Mouse (Mus musculus) splenic B cell, adult 2 months (primary cell): ENCODE measurements at regions not wholly inside any gene's neighbourhood (a gene's known extent, or its start where the extent isn't known, plus 50 kb on each side); places are given as distances from the start of the nearest gene placed in this dataset.

Experiments
- DNase-seq: peaks from one replicate; pipeline ENCODE4 v3.0.0-alpha.2; 2011; ENCODE audit warnings: low read depth, low spot score
- H3K27me3 ChIP-seq: 2 replicates; pipeline ENCODE4 v1.6.1; 2012; ENCODE audit warnings: mild to moderate bottlenecking, low read length, moderate library complexity, mixed read lengths; ENCODE audit not compliant: control insufficient read depth, poor library complexity, insufficient read depth, severe bottlenecking
- H3K36me3 ChIP-seq: 2 replicates; pipeline ENCODE4 v1.6.1; 2012; ENCODE audit warnings: mild to moderate bottlenecking, low read length, moderate library complexity, mixed read lengths; ENCODE audit not compliant: control insufficient read depth, poor library complexity, insufficient read depth, severe bottlenecking

- Histone ChIP-seq H3K36me3 (no peaks in the 10 kb centered on the region), H3K27me3 (no peaks in the 10 kb centered on the region)
- DNase-seq, result peak; percentile 66
These were observed 335.2 kb upstream of the Mmadhc start for GRCm38 (mm10) chr2:50631786-50632185.

- no peak for DNase-seq
- Histone ChIP-seq H3K36me3 (no peaks in the 10 kb centered on the region), H3K27me3 (no peaks in the 10 kb centered on the region)
These were observed 330.9 kb upstream of the Mmadhc start for GRCm38 (mm10) chr2:50627501-50627900.

- no peak for DNase-seq
- no peaks in the 10 kb centered on the region for H3K36me3 ChIP-seq
- H3K27me3 ChIP-seq, result no peaks in the 10 kb centered on the region
These were observed 328.7 kb upstream of the Mmadhc start for GRCm38 (mm10) chr2:50625233-50625749.

- no peaks in the 10 kb centered on the region for H3K36me3 ChIP-seq
- peak; percentile 47 for DNase-seq
These were observed 312.5 kb upstream of the Mmadhc start for GRCm38 (mm10) chr2:50609086-50609485.

GRCm38 (mm10) chr2:50589195-50589594 lies 292.6 kb upstream of the Mmadhc start:
- Histone ChIP-seq H3K36me3 (no peaks in the 10 kb centered on the region), H3K27me3 (no peaks in the 10 kb centered on the region)
- DNase-seq, result peak; percentile 4

More at GRCm38 (mm10) chr2:50609086-50609485, 312.5 kb upstream of the Mmadhc start:
- no peaks in the 10 kb centered on the region for H3K27me3 ChIP-seq

GRCm38 (mm10) chr2:50588652-50589051 lies 292.1 kb upstream of the Mmadhc start:
- H3K27me3 ChIP-seq, result no peaks in the 10 kb centered on the region
- no peak for DNase-seq
- H3K36me3 ChIP-seq, result no peaks in the 10 kb centered on the region

GRCm38 (mm10) chr2:50586321-50587050 lies 289.9 kb upstream of the Mmadhc start:
- Histone ChIP-seq H3K36me3 (no peaks in the 10 kb centered on the region), H3K27me3 (no peaks in the 10 kb centered on the region)
- no peak for DNase-seq

- DNase-seq, result no peak
- Histone ChIP-seq H3K36me3 (no peaks in the 10 kb centered on the region), H3K27me3 (no peaks in the 10 kb centered on the region)
These were observed 283.0 kb upstream of the Mmadhc start for GRCm38 (mm10) chr2:50579620-50580019.

- no peaks in the 10 kb centered on the region for H3K27me3 ChIP-seq
- H3K36me3 ChIP-seq, result no peaks in the 10 kb centered on the region
- no peak for DNase-seq
These were observed 281.9 kb upstream of the Mmadhc start for GRCm38 (mm10) chr2:50578278-50579043.

GRCm38 (mm10) chr2:50577736-50578135 lies 281.1 kb upstream of the Mmadhc start:
- no peaks in the 10 kb centered on the region for H3K36me3 ChIP-seq
- DNase-seq, result no peak

GRCm38 (mm10) chr2:50573455-50573854 lies 276.9 kb upstream of the Mmadhc start:
- no peak for DNase-seq
- H3K36me3 ChIP-seq, result no peaks in the 10 kb centered on the region
- no peaks in the 10 kb centered on the region for H3K27me3 ChIP-seq

More at GRCm38 (mm10) chr2:50577736-50578135, 281.1 kb upstream of the Mmadhc start:
- no peaks in the 10 kb centered on the region for H3K27me3 ChIP-seq

- H3K27me3 ChIP-seq, result no peaks in the 10 kb centered on the region
- DNase-seq, result no peak
- H3K36me3 ChIP-seq, result no peaks in the 10 kb centered on the region
These were observed 274.4 kb upstream of the Mmadhc start for GRCm38 (mm10) chr2:50571021-50571420.

GRCm38 (mm10) chr2:50569502-50570285 lies 273.1 kb upstream of the Mmadhc start:
- H3K27me3 ChIP-seq, result no peaks in the 10 kb centered on the region
- no peaks in the 10 kb centered on the region for H3K36me3 ChIP-seq
- DNase-seq, result no peak

GRCm38 (mm10) chr2:50568777-50569501 lies 272.3 kb upstream of the Mmadhc start:
- no peak for DNase-seq
- no peaks in the 10 kb centered on the region for H3K27me3 ChIP-seq
- no peaks in the 10 kb centered on the region for H3K36me3 ChIP-seq
